Mouse (Mus musculus) embryonic fibroblast, embryonic 13.5 days (primary cell): ENCODE results near the gene Zc3h12c.

Experiments used
- CTCF ChIP-seq: IDR thresholded peaks from 2 replicates; pipeline ENCODE4 v1.5.1; 2011; ENCODE audit warnings: mild to moderate bottlenecking, control low read depth, low read length, moderate library complexity, borderline replicate concordance; ENCODE audit not compliant: insufficient read depth
- POLR2A ChIP-seq: IDR thresholded peaks from 2 replicates; pipeline ENCODE4 v1.6.1; 2011; ENCODE audit warnings: low read depth, mild to moderate bottlenecking, control low read depth, low read length, moderate library complexity

DNA sequence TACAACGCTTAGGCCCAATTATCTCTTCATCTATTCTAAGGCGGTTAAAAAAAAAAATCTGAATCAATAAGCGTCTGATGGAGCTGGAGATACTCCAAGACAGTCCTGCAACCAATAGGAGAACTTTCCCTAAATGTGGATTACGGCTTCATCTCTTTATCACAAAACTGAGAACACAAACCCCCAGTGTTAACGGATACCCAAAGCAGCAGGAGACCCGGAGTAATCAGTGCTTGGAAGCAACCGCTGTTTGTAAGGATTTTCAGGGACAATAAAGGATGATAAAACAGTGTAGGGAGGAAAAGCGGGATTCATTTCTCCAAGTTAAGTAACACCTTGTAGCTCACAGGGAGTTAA, 888 bp downstream of the Zc3h12c start:
- no peak for TF ChIP-seq CTCF
- TF ChIP-seq POLR2A: no peak
